Mouse (Mus musculus): ENCODE measurements around the gene Mpped1.
A peak's percentile ranks its signal among the peaks of the same experiment; 100 is the strongest.

Gene Mpped1

DNA sequence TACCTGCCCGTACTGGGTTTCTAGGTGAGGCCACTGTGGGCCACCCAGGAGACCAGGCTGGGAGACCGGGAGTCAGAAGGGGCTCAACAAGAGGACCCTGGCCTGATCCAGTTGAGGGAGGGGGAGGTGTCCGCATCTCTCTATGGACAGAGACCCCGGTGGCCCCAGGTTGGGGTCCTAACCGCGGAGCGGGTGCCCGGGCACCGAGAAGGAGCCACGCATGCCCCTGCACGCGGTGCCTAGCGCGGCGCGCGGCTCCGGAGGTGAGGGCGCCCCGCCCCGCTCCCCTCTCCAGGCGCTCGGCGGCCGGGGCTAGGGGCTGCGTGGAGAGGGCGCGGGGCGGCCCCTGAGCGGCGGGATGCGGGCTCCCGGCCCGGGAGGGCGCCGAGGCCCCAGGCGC lies at the start of gene Mpped1:
Mpped1 (plus strand) TSS at position 81 of the 400 bp plus-strand sequence.
- no peak for DNase-seq (ENCODE audit: low spot score in 2 of 2)

DNA sequence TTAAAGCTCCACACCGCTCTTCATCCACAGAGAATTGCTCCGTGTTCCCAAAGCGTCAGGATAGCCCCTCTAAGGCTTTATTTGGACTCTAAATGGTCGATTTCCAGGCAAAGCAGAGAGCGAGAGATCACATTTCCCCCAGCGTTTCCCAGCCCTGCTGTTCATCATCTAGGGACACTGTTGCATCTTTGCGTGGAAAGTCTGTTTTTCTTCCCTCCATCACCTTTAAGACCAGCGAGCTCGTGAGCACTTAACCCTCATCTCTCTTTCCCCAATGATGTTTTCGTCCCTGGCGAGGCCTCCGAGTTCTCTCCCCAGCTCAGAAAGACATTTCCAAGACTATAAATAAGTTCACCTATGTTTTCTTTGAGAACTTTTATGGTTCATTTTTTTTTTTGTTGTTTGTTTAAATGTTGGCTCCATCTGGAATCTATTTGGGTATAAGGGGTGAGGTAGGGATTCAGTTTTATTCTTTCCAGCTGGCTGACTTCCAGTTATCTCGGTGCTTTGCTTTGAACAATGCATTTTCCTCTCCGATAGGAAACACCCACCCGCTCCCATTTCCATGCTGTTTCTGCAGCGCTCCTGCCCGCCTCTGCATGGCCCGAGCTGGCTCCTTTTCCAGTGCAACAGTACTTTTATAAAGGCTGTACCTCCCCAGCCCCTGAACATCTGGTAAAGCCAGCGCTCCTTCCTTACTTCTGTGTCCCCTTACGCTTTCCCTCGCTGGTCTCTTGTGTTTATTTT lies 38.4 kb upstream of the Mpped1 start:
- DNase-seq (ENCODE audit: low spot score in 2 of 2), result peak in 1 of 2 experiments; percentile 40

- DNase-seq (ENCODE audit: low spot score in 2 of 2), result no peak
These were observed 37.2 kb upstream of the Mpped1 start for GRCm38 (mm10) chr15:83742018-83742417.

DNA sequence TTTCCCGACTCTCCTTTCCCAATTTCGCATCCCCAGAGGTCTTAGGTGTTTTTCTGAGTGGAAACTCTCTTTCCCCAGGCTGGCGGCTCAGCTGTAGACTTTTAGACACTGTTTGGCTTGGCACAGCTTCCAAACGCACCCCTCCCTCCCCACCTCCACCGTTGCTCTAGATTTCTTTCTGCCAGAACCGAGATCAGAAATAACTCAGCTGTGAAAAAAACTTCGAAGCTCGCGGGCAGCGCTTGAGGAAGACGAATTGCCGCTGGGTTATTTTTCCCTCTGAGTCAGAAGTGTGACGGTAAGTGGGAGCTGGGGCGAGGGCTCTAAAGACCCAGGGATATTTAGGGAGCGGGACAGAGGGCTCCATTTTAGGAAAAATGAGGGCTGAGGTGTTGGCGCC lies 33.0 kb upstream of the Mpped1 start:
- DNase-seq (ENCODE audit: low spot score in 2 of 2), result peak; percentile 77 to 92

DNA sequence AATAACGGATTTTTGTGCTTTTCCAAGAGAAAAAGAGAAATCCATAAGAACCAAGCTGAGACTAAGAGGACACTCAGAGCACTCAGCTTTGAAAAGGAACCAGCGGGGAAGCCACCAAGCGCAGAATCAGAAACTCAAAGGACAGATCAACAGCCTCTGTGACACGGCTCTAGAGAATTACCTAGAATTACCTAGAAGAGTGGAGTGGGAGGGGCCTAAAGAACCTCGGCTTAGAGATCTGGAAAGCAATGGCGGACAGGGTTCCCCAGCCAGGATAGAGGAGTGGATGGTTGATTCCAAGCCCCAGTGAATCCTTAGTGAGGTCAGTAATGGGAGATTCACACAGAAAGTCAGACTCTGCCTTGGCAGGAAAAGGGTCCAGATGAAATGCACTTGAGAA lies 30.3 kb upstream of the Mpped1 start:
- DNase-seq (ENCODE audit: low spot score in 2 of 2), result no peak

GRCm38 (mm10) chr15:83749436-83749835 lies 29.8 kb upstream of the Mpped1 start:
- DNase-seq (ENCODE audit: low spot score in 2 of 2), result no peak

DNA sequence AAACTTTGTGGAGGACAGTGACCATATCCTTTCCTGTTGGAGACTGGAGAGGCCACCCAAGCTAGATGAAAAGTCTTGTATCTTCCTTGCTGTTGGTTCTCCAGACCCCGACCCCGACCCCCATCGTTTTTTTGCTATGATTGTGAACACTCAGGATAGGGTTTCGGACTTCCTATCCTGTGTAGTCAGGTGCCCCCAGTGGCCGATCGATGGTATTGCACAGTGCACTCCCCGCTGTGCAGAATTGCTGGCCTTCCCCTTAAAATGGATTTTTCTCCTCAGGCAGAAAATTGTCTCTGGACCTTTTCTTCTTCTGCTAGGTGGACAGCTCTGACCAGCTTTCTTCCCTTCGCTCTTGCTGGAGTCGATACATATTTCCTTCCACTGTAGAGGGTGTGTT lies 22.5 kb upstream of the Mpped1 start:
- no peak for DNase-seq (ENCODE audit: low spot score in 2 of 2)

GRCm38 (mm10) chr15:83758958-83759357 lies 20.3 kb upstream of the Mpped1 start:
- no peak for DNase-seq (ENCODE audit: low spot score in 2 of 2)

- no peak for DNase-seq (ENCODE audit: low spot score in 2 of 2)
These were observed 18.6 kb upstream of the Mpped1 start for GRCm38 (mm10) chr15:83760683-83761082.

- no peak for DNase-seq (ENCODE audit: low spot score in 2 of 2)
These were observed 17.8 kb upstream of the Mpped1 start for GRCm38 (mm10) chr15:83761512-83761911.

DNA sequence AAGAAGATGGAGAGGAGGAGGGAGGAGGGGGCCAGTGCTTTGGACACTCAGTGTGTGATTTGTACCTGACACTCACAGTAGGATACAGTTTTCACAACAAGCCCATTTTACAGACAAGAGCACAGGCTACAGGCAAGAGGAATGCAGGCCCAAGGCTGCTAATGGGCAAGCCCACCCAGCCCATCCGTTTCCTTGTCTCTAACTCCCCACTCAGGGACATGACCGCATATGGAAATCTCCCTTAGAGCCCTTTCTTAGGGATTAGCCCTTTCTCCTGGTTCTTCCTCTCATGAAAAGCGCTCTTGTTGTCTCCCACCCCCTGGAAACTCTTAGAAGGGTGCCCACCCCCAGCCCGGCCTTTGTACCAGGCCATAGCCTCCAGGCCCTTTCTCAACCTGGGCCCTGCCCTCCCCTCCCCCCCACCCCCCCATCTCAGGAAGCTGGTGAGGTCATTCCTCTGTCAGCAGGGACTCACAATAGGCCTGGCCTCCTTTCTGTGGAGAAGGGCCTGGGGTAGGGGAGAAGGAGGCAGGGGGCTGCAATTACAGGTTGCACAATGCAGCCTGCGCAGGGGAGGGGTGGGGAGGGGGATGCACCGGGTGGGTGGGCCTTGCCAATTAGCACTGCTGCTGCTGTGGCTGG lies 13.8 kb upstream of the Mpped1 start:
- DNase-seq (ENCODE audit: low spot score in 2 of 2), result no peak

DNA sequence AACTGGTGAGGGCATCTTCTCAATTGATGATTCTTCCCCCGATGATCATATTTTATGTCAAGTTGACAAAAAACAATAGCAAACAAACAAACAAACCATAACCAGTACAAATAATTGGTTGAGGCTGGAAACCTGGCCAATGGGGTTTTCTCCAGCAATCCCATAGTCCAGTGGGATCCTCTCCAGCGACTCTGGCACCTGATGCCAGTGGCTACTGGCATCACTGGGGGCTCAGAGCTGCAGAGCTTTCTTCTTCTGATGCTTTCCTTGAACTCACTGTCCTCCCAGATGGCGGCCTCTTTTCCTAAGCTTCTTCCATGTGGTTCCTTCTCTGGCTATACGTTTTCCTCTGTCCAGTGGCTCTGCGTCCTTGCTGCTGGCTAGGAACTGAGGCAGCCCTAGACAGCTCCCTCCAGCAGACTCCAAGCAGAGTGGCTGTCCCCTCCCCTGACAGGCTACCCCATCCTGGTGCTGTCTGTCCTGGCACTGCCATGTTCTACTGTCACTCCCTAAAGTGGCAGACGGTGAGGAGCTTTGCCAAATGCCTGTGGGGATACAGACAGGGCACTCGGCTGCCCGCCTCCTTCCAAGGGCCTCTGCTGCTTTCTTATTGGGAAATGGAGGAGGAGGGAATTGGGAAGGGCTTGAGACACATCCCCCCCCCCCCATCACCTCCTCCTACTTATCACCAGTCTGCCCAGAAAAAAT lies 7.8 kb upstream of the Mpped1 start:
- no peak for DNase-seq (ENCODE audit: low spot score in 2 of 2)

DNA sequence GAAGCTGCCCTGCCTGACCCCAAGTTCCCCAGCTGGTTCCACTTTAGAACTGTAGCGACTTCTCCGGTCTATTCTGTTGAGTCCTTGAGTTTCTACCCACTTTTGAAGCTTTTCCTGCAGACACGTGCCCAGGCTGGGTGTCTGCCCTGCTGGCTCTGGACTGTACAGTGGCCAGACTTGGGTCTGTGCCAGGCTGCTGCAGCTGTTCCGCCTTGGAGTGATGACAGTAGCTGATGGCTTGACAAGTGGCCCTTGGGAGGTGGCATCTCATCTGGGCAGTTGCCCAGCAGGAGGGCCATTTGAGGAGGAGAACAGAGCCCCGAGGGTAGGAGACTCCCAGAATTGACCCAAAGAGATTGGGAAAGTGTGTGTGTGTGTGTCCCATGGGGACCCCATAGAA lies 6.8 kb upstream of the Mpped1 start:
- peak in 1 of 2 experiments; percentile 36 for DNase-seq (ENCODE audit: low spot score in 2 of 2)

DNA sequence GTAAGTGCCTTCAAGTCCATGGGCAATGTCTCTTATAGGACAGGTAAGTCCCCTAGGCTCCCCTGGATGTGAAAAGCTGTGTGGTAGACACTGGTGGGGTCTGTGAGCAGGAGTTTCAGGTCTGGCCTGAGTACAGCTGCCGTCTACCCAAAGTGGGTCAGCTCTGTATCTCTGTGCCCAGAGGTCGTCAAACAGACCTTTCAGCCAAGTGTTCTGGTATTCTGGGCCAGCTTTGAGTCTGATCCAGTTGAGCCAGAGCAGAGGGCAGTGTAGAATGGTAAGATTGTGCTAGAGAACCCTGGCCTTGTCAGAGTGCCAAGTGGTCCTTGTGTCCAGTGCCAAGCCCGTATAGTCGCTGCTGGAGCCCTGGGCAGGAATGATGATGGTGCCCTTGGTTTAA lies 6.3 kb upstream of the Mpped1 start:
- DNase-seq (ENCODE audit: low spot score in 2 of 2), result peak; percentile 33 to 38

DNA sequence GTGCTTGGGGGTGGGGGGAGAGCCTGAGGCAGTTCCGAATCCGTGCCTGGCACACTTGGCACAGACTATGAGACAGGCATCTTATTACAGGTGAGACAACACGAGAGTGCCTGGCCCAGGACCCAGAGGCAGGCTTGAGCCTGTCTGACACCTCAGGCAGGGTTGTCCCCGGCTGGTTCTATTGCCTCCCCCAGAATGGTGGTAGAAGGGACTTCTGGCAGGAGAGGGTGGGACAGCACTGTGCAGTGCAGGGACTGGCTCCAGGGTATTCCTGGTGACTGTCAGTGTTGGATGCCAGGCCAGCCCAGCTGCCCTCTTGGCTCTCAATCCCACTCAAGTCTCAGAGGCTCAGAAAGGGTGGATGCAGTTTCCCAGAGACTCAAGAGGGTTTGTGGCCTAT lies 4.3 kb upstream of the Mpped1 start:
- DNase-seq (ENCODE audit: low spot score in 2 of 2), result no peak

GRCm38 (mm10) chr15:83776265-83777000 lies 2.8 kb upstream of the Mpped1 start:
- DNase-seq (ENCODE audit: low spot score in 2 of 2), result no peak

- no peak for DNase-seq (ENCODE audit: low spot score in 2 of 2)
These were observed 1.8 kb upstream of the Mpped1 start for GRCm38 (mm10) chr15:83777476-83777875.

- DNase-seq (ENCODE audit: low spot score in 2 of 2), result no peak
These were observed 831 bp downstream of the Mpped1 start for GRCm38 (mm10) chr15:83779855-83780740.

GRCm38 (mm10) chr15:83781304-83781703 lies 2.0 kb downstream of the Mpped1 start:
- no peak for DNase-seq (ENCODE audit: low spot score in 2 of 2)

DNA sequence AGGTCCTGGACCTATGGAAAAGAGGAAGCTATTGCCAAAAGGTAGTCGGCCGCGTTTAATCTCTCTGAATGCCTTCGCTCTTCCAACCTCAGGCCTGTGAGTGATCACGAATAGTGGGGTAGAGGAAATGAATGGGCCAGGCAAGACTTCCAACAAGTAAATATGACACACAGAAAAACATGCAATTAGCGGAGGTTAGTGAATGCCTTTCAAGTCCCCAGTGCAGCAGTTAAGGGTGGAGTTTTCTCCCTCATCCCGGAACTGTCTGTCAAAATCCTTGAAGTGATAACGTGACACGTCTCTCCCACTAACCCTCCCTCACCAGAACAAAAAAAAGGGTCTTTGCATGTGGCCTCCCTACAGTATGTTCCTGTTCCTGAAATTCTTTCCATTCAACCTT lies 3.0 kb downstream of the Mpped1 start:
- DNase-seq (ENCODE audit: low spot score in 2 of 2), result no peak

- peak; percentile 54 to 71 for DNase-seq (ENCODE audit: low spot score in 2 of 2)
These were observed 5.5 kb downstream of the Mpped1 start for GRCm38 (mm10) chr15:83784772-83785171.

Data from right cerebral cortex, postnatal 36 days (tissue).